Mouse (Mus musculus) layer of hippocampus, postnatal 10 days (tissue): ENCODE measurements at regions not wholly inside any gene's neighbourhood (a gene's known extent, or its start where the extent isn't known, plus 50 kb on each side); places are given as distances from the start of the nearest gene placed in this dataset.

Experiments used
- DNase-seq, 2 experiments: peaks; one replicate each; pipeline ENCODE4 v3.0.0; 2021; ENCODE audit warnings: low spot score in 2 of 2
- microRNA-seq, 2 experiments: library from miRNA; unstranded; fragments of <30 nt; microRNA quantifications; one replicate each; pipeline ENCODE4 v1.2.0; 2021

GRCm38 (mm10) chr14:100353508-100353907, 69.0 kb upstream of the Klf12 start:
- no peak for DNase-seq

DNA sequence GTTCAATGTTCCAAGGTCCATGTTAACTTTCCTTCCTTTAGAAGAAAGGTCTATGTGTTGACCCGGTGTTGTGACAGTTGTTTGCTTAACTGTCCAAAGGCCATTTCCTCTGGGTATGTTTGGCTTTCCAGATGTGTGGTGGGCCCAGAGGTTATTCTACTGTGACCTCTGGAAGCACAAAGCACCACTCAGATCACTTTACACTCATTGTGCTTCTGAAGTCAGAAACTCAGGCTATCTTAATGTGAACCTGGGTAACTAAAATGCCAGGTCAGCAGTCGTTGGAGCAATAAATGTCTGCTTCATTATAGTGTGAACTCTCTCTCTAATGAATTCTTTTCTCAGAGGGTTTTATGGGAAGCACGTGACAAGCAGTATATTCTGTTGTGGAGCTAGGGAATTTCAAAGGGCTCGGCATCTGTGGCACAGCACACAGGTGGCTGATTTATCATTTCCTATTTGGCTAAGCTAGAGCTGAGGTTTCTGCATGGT, 68.5 kb upstream of the Klf12 start:
- DNase-seq, result no peak

DNA sequence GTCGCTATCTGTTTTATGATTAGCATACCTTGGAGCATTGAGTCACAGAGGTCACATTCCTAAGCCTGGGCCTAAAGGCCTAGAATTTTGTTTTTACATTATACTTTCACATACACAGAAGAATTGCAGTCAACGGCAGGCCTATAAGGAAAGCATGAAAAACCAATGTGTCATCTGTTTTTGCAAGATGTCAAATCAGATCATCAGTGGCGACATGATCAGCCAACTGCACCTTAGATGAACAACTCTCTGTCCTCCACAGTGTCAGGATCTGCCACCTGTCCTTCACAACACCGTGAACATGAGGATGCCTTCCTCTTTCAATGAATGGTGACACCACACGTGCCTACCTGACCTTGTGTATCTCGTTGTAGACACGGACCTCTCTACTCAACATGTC, 66.5 kb upstream of the Klf12 start:
- DNase-seq, result no peak

DNA sequence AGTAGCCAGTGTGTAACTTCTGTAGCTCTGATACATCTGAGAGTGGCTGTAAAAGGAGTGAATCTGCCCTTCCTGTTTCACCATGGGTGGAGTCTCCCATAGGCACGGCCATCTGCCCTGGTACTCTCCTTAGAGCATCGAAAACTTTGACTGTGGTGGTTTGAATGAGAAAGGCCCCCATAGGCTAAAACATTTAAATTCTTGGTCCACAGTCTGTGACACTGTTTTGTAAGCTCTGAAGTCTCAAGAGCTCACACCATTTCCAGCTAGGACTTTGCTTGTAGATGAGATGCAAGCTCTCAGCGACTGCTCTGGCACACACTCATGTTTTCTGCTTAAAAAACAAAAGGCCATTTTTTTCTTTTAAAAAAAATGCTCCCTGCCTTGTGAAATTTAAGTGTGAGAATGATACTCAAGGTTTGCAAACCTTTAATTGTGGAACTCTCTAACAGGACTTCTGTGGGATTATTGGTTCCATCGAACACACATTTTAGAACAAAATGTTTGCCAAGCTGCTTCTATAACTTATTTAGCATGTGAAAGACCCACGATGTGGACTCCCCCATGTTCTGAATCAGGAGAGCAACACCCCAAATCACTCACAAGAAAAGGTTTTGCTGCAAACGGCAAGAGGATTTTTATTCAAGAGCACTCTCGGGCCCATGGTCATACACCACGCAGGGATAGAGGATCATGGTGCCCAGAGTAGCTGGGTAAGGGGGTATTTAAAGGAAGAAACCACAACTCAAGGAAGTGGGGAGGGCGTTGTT, 65.7 kb upstream of the Klf12 start:
- no peak for DNase-seq

DNA sequence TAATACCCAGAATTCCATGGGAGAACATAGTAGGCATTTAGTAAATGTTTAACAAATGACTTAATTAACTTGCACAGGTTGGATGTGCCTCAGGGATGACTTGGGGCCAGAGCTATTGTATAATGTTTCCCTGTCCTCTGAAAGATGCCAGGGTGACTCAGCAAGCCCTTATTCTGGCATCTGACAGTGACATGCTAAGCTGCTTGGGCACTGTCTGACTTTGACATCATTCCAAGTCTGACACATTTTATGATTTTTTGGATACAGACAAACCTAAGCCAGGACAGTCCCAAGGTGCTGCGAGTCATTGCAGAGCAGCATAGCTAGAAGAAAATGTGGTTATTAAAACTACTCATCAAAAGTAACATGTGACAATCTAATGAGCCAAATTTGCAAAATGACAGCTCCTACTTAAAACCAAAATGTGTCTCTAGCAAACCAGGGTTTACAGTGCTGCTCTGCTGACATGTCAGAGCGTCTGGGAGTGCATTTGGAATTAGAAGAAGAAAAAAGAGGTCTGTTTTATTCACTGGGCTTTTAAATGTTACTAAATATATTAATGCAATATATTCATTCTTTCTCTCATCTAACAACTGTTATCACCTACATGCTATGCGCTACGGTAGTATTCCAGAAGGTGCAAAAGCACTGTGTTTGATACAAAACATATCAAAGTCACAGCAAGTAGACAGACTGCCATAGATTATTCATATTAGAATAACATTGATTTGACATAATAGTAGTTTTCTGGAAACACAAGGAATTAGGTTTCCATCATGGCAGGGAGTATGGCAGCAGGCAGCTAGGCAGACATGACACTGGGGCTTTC, 64.1 kb upstream of the Klf12 start:
- no peak for DNase-seq

DNA sequence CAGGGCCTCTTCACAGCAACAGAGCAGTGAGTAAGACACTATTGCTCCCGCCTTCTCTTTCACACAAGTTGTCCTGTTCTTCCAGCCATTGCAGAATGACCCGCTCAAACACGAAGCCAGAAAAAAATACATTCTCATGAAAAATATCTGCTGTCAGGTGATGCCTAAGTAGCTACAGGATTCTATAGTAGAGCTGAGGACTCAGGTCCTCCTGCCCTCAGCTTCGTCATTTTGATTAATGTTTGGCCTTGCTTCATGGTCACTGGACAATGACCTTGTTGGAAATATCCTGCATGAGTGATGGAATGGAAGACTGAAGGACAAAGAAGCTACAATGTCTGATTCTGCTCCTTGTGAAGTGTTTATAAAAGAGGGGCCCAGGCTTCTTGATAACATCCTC, 52.4 kb upstream of the Klf12 start:
- DNase-seq, result no peak

Small RNAs in the stretch of these regions (microRNA-seq; reads per million reads assigned to microRNA genes)
- 0 reads per million in 2 experiments for gene Gm22401
